Comparison of ENCODE assay signal across 9 mouse cellular contexts in the genomic region with DNA sequence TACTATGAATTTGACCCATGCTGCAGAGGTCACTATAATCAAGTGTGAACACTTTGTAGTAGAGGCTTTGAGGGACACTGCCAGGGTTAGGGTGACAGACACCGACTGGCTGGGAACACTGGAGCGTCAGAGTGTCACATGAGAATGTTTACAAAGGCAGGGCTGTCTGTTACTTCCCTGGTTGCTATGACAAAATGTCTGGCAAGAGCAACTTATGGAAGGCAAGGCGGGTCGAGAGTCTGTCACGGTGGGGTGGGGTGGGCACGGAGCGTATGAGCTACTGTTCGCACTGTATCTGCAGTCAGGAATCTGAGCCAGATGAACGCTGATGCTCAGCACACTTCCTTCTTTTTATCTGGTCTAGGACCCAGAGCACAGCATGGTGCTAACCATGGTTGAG. TPM values are rescaled to one million over a fixed set of nuclear protein-coding genes. Genes with fewer than 3 reads are reported as not detected.
DNase-seq lines count a peak whose midpoint lies in the region; ATAC-seq and TF ChIP-seq lines count a peak whose summit lies in the region.
"Had no signal": no experiment of that assay in that cellular context is flagged by ENCODE, and none has a peak within 500 bp of the region (broad histone marks: within the 10 kb centered on the region; RNA-seq: fewer than 3 reads in every experiment).

No protein-coding gene starts in this region.

- H3K27me3 ChIP-seq in embryonic facial prominence, embryonic 10.5 days (replicated peaks; ENCODE audit: low read depth, poor library complexity, severe bottlenecking): no peaks in the 10 kb centered on the region
- no peaks in the 10 kb centered on the region for H3K27me3 ChIP-seq in intestine, postnatal 0 days (replicated peaks; ENCODE audit: control insufficient read depth, insufficient read depth, low read length)
- H3K27me3 ChIP-seq: midbrain, embryonic 12.5 days had no signal

- H3K36me3 ChIP-seq in embryonic facial prominence, embryonic 10.5 days (replicated peaks): no peaks in the 10 kb centered on the region
- H3K36me3 ChIP-seq in intestine, postnatal 0 days (ENCODE audit: control insufficient read depth, insufficient read depth): no peaks in the 10 kb centered on the region
- H3K36me3 ChIP-seq: midbrain, embryonic 12.5 days had no signal

- no peak overlapping the region for H3K4me2 ChIP-seq in intestine, postnatal 0 days (replicated peaks; ENCODE audit: low read depth)
- H3K4me2 ChIP-seq: midbrain, embryonic 12.5 days had no signal

- H3K27ac ChIP-seq in embryonic facial prominence, embryonic 10.5 days (replicated peaks): no peak overlapping the region
- no peak overlapping the region for H3K27ac ChIP-seq in intestine, postnatal 0 days (ENCODE audit: low read depth, low read length)
- H3K27ac ChIP-seq: midbrain, embryonic 12.5 days had no signal

- no peaks in the 10 kb centered on the region; the same call in 1 of the 2 replicates for H3K9me3 ChIP-seq in embryonic facial prominence, embryonic 10.5 days
- no peaks in the 10 kb centered on the region for H3K9me3 ChIP-seq in intestine, postnatal 0 days (ENCODE audit: control insufficient read depth)
- H3K9me3 ChIP-seq: midbrain, embryonic 12.5 days had no signal

- 67% methylated on average over 9 of the region's 9 CpGs for WGBS in embryonic facial prominence, embryonic 10.5 days
- 44% methylated on average over 9 of the region's 9 CpGs for WGBS in intestine, postnatal 0 days

- intact Hi-C loops in gastrocnemius, postnatal 36 days (cut with DNase I): loop anchor here (1.0 kb wide), 1 partner anchor 442 kb away; no protein-coding TSS in a partner anchor
- intact Hi-C loops in left cerebral cortex, postnatal 25 days (cut with DNase I): loop anchor here (1.0 to 5.0 kb wide), 3 partner anchors 332 to 582 kb away; no protein-coding TSS in a partner anchor

- H3K4me3 ChIP-seq in embryonic facial prominence, embryonic 10.5 days: no peak overlapping the region
- no peak overlapping the region for H3K4me3 ChIP-seq in intestine, postnatal 0 days (ENCODE audit: low read depth, low read length)
- H3K4me3 ChIP-seq: midbrain, embryonic 12.5 days had no signal

- peak; percentile 34 for DNase-seq in gastrocnemius, adult 18-20 months (ENCODE audit: low spot score)
- DNase-seq in gastrocnemius, postnatal 36 days: no peak
- DNase-seq in layer of hippocampus, adult 9-11 months: peak; percentile 57
- no peak for DNase-seq in layer of hippocampus, adult 8-10 months (ENCODE audit: low spot score in 2 of 2)
- DNase-seq in embryonic facial prominence, embryonic 10.5 days (ENCODE audit: low spot score): peak; percentile 30
- no peak for DNase-seq in left cerebral cortex, postnatal 25 days (ENCODE audit: low spot score in 2 of 2)
- no peak for DNase-seq in right cerebral cortex, postnatal 25 days

- H3K9ac ChIP-seq in intestine, postnatal 0 days (ENCODE audit: low read depth, low read length): no peak overlapping the region
- H3K9ac ChIP-seq: midbrain, embryonic 12.5 days had no signal

- peak; percentile 19; the same call in 1 of the 2 replicates for ATAC-seq in intestine, postnatal 0 days

- no peak for TF ChIP-seq CTCF in intestine, postnatal 0 days (IDR thresholded peaks at IDR 0.05; ENCODE audit: low read depth)

- peaks cover 18% of the 10 kb centered on the region for H3K4me1 ChIP-seq in embryonic facial prominence, embryonic 10.5 days
- no peaks in the 10 kb centered on the region for H3K4me1 ChIP-seq in intestine, postnatal 0 days (replicated peaks; ENCODE audit: control insufficient read depth, insufficient read depth, low read length)

RNA-seq across cellular contexts. Expression of gene Bhlhe41, which starts 34.7 kb away (rescaled TPM):
- 10 to 100 TPM; 30.3 to 38.1 TPM for total RNA-seq in gastrocnemius, adult 18-20 months (2021)
- 10 to 100 TPM; 52.8 to 55.3 TPM for total RNA-seq in gastrocnemius, postnatal 36 days (2021)
- total RNA-seq in layer of hippocampus, adult 8-10 months (2022): 10 to 100 TPM; 56.4 to 70.3 (median 63.4) TPM
- 0.93 and 1.8 TPM in 2 replicates for polyA plus RNA-seq in embryonic facial prominence, embryonic 10.5 days (2016; fragmentation: Nextera tagmentation; extraction: Ambion mirVana)
- polyA plus RNA-seq in intestine, postnatal 0 days (2015; fragmentation: Nextera tagmentation; extraction: Ambion mirVana): 0.44 and 0.61 TPM in 2 replicates
- total RNA-seq in left cerebral cortex, postnatal 25 days (2021): 10 to 100 TPM; 20.6 to 30.6 TPM

Comparison
In these comparisons a context has a peak if more than half of its experiments do, and no peak if none do; other contexts are left out.
1. DNase-seq: peak in gastrocnemius, adult 18-20 months (single experiment), layer of hippocampus, adult 9-11 months (single experiment) and embryonic facial prominence, embryonic 10.5 days (single experiment); none in gastrocnemius, postnatal 36 days (0 of 2), layer of hippocampus, adult 8-10 months (0 of 2), left cerebral cortex, postnatal 25 days (0 of 2) and right cerebral cortex, postnatal 25 days (single experiment).